Mouse (Mus musculus) neural tube, embryonic 14.5 days (tissue): ENCODE measurements around the gene Eomes. TPM values are rescaled to one million over a fixed set of nuclear protein-coding genes. Genes with fewer than 3 reads are reported as not detected.
A peak's percentile ranks its signal among the peaks of the same experiment; 100 is the strongest.

Experiments used
- ATAC-seq: fragments of 200-750 bp; cut with Nextera tagmentation; 2 replicates; pipeline ENCODE4 v1.8.0; 2017; ENCODE audit warnings: low read depth, mild to moderate bottlenecking, moderate TSS enrichment, moderate library complexity
- H3K27ac ChIP-seq: fragments of 300-500 bp; sonication (generic); 2 replicates; pipeline ENCODE4 v1.5.1; 2014; ENCODE audit warnings: low read depth, mild to moderate bottlenecking, control low read depth, low read length, moderate library complexity, mixed read lengths
- H3K27me3 ChIP-seq: fragments of 300-500 bp; sonication (generic); 2 replicates; pipeline ENCODE4 v1.6.1; 2014; ENCODE audit warnings: low read length; ENCODE audit not compliant: control insufficient read depth, insufficient read depth
- H3K36me3 ChIP-seq: fragments of 300-500 bp; sonication (generic); 2 replicates; pipeline ENCODE4 v1.6.1; 2014; ENCODE audit warnings: low read length, mixed read lengths; ENCODE audit not compliant: control insufficient read depth, insufficient read depth
- H3K4me1 ChIP-seq: fragments of 300-500 bp; sonication (generic); 2 replicates; pipeline ENCODE4 v1.6.1; 2014; ENCODE audit warnings: low read length; ENCODE audit not compliant: control insufficient read depth, insufficient read depth
- H3K4me2 ChIP-seq: fragments of 300-500 bp; sonication (generic); 2 replicates; pipeline ENCODE4 v1.6.1; 2014; ENCODE audit warnings: mild to moderate bottlenecking, low read depth, low read length, control low read depth
- H3K4me3 ChIP-seq: fragments of 300-500 bp; sonication (generic); 2 replicates; pipeline ENCODE4 v1.5.1; 2014; ENCODE audit warnings: low read depth, low read length, control low read depth, mixed read lengths
- H3K9ac ChIP-seq: fragments of 300-500 bp; sonication (generic); replicated peaks from 2 replicates; pipeline ENCODE4 v1.6.1; 2014; ENCODE audit warnings: low read depth, mild to moderate bottlenecking, control low read depth, low read length, mixed read lengths
- H3K9me3 ChIP-seq: fragments of 300-500 bp; sonication (generic); 2 replicates; pipeline ENCODE4 v1.6.1; 2016; ENCODE audit warnings: low read length; ENCODE audit not compliant: control insufficient read depth
- WGBS: fragments of 180-500 bp; shearing (Covaris S2); extraction: QIAGEN DNeasy Blood & Tissue Kit; methylation state at CpG from one replicate; pipeline ENCODE4 v1.1.7; 2014; 5-methylcytosine and 5-hydroxymethylcytosine counted together
- polyA plus RNA-seq: library from polyadenylated mRNA; unstranded; fragments of >200 nt; fragmentation: Nextera tagmentation; extraction: Ambion mirVana; gene quantifications from 2 replicates; pipeline ENCODE4 v1.2.1, GENCODE M21; 2014

Gene Eomes
- polyA plus RNA-seq, result not detected in 2 replicates

DNA sequence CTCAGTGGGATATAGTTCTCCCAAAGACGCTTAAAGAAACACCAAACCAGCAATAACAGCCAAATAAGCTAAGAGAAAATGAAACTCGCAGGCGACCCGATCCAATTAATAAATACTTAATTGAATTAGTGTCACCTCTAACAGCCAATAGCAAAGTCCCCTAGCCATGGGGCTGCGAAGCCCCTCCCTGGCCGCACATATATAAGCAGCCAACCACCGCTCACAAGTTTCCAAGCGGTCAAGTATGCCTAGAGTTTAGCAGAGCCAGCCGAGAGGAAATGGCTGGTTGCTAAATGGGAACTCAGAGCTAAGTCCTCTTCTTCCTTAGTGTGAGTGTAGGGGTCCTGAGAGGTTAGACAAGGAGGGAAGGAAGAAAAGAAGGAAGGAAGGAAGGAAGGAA, at the start of gene Eomes:
Gene Eomes (plus strand): TSS at position 252 of the 400 bp plus-strand sequence.
- Histone ChIP-seq H3K4me2 (peak within 1 kb of the TSS; percentile 37), H3K9me3 (no peaks in the 10 kb centered on the region), H3K4me3 (peak within 1 kb of the TSS; percentile 24), H3K9ac (0 out of 2 replicates have a peak within 1 kb of the TSS, but pooled peaks have one; percentile 8), H3K27ac (no peak within 1 kb of the TSS), H3K4me1 (peaks cover 13% of the 10 kb centered on the region), H3K27me3 (peaks cover 51% of the 10 kb centered on the region), H3K36me3 (no peaks in the 10 kb centered on the region)
- 0% methylated on average over 9 of the region's 9 CpGs for WGBS
- ATAC-seq, result no peak

- Histone ChIP-seq H3K4me2 (no peak overlapping the region), H3K4me3 (no peak overlapping the region), H3K36me3 (no peaks in the 10 kb centered on the region), H3K9me3 (no peaks in the 10 kb centered on the region), H3K27me3 (no peaks in the 10 kb centered on the region), H3K4me1 (no peaks in the 10 kb centered on the region), H3K27ac (no peak overlapping the region), H3K9ac (no peak overlapping the region)
- no peak for ATAC-seq
- WGBS, result 32% methylated on average over 9 of the region's 9 CpGs
Measured at GRCm38 (mm10) chr9:118444809-118445208, 33.2 kb upstream of the Eomes start.

DNA sequence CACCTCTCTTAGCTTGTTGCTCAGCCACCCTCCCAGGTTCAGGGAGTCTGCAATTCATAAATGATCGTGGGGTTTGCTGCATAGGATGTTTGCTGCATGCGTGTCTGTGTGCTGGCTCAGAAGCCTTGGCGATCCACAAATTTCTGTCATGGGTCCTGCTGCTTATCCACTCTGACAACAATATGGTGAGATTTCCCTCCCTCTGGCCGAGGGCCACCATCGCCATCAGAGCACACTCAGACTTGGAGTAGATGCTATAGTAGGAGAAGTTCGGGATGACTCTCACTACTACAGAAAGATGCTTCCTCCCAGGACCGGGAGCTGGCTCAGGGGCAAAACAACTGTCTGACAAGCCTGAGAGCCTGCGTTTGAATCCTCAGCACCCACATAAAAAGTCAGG, 28.7 kb upstream of the Eomes start:
- whole genome bisulfite sequencing, result 83% methylated on average over 8 of the region's 8 CpGs
- no peak overlapping the region for H3K9ac ChIP-seq
- no peak overlapping the region for H3K4me3 ChIP-seq
- no peak overlapping the region for H3K27ac ChIP-seq
- H3K4me1 ChIP-seq, result no peaks in the 10 kb centered on the region
- no peaks in the 10 kb centered on the region for H3K27me3 ChIP-seq
- H3K36me3 ChIP-seq, result no peaks in the 10 kb centered on the region
- ATAC-seq, result no peak
- no peak overlapping the region for H3K4me2 ChIP-seq
- no peaks in the 10 kb centered on the region for H3K9me3 ChIP-seq

DNA sequence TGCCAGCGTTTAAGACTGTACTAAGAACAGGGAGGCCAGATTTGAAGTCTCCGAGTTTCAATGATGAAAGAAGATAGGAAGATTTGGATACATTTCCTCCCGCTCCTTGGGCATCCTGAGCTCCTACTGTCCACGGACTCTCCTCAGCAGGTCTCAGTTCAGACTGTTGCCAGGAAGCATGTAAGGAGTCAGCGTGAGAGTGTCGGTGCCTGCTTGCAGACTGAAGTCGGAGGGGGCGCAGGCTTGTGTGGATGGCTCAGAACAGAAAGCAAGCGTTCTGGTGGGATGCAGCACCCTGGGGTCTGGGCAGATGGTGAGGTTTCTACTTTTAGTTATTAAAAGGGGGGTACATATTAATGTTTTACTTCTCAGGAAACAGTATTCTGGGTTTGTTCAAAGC, 24.6 kb upstream of the Eomes start:
- H3K27ac ChIP-seq, result no peak overlapping the region
- H3K9ac ChIP-seq, result no peak overlapping the region
- 50% methylated on average over 9 of the region's 9 CpGs for WGBS
- H3K27me3 ChIP-seq, result no peaks in the 10 kb centered on the region
- H3K9me3 ChIP-seq, result no peaks in the 10 kb centered on the region
- H3K36me3 ChIP-seq, result no peaks in the 10 kb centered on the region
- no peaks in the 10 kb centered on the region for H3K4me1 ChIP-seq
- H3K4me3 ChIP-seq, result no peak overlapping the region
- no peak for ATAC-seq
- H3K4me2 ChIP-seq, result no peak overlapping the region

GRCm38 (mm10) chr9:118455188-118455845, 22.7 kb upstream of the Eomes start:
- no peaks in the 10 kb centered on the region for H3K4me1 ChIP-seq
- H3K27ac ChIP-seq, result no peak overlapping the region
- no peak overlapping the region for H3K4me2 ChIP-seq
- H3K9ac ChIP-seq, result no peak overlapping the region
- ATAC-seq, result no peak
- no peak overlapping the region for H3K4me3 ChIP-seq
- no peaks in the 10 kb centered on the region for H3K9me3 ChIP-seq
- no peaks in the 10 kb centered on the region for H3K27me3 ChIP-seq
- 61% methylated on average over 9 of the region's 9 CpGs for WGBS
- H3K36me3 ChIP-seq, result no peaks in the 10 kb centered on the region

DNA sequence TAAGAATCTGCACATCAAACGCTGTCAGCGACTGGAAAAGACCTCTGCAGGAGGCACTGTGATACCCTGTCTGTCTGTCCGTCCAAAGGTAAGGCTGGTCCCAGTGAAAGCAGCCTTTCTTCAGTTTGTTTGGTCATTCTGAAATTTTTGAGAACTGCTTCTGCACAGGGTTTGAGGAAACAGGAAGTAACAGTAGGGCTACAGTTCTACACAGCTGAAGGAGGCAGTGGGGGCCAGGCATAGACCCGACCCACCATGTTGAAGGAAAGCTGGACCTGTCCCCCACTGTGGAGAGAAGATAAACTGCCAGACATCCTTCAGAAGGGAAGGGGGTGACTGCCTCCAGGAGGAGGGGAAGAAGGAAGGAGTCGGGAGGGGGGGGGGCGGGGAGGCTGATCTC, 21.6 kb upstream of the Eomes start:
- WGBS, result 35% methylated on average over 6 of the region's 6 CpGs
- ATAC-seq, result no peak

GRCm38 (mm10) chr9:118458039-118458438, 20.0 kb upstream of the Eomes start:
- no peaks in the 10 kb centered on the region for H3K27me3 ChIP-seq
- no peak overlapping the region for H3K9ac ChIP-seq
- 9% methylated on average over 5 of the region's 5 CpGs for WGBS
- no peak overlapping the region for H3K27ac ChIP-seq
- H3K4me3 ChIP-seq, result no peak overlapping the region
- H3K4me1 ChIP-seq, result no peaks in the 10 kb centered on the region
- no peaks in the 10 kb centered on the region for H3K9me3 ChIP-seq
- ATAC-seq, result no peak
- no peaks in the 10 kb centered on the region for H3K36me3 ChIP-seq
- no peak overlapping the region for H3K4me2 ChIP-seq

More for the DNA sequence above, 21.6 kb upstream of the Eomes start:
- Histone ChIP-seq H3K9me3 (no peaks in the 10 kb centered on the region), H3K4me1 (no peaks in the 10 kb centered on the region), H3K27me3 (no peaks in the 10 kb centered on the region), H3K4me3 (no peak overlapping the region), H3K4me2 (no peak overlapping the region), H3K36me3 (no peaks in the 10 kb centered on the region), H3K9ac (no peak overlapping the region), H3K27ac (no peak overlapping the region)

DNA sequence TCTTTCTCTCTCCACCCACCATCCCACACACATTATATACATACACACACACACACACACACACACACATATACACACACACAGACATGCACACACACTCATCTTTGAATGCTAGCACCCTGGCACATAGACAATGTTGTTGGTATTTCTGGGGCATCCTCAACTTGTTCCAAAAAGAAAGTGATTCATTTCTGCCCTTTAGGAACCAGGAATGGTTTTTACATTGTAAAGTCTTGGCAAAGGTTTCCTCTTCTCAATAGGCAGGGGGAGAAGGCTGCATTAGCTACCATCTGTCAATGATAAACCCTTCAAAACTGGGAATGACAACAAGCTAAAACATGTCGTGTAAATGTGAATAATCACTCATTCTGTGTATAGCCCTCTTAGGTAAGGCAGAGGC, 14.0 kb upstream of the Eomes start:
- no peak for ATAC-seq
- Histone ChIP-seq H3K27me3 (peaks cover 9% of the 10 kb centered on the region), H3K4me1 (no peaks in the 10 kb centered on the region), H3K4me2 (no peak overlapping the region), H3K9ac (no peak overlapping the region), H3K27ac (no peak overlapping the region), H3K9me3 (no peaks in the 10 kb centered on the region), H3K36me3 (no peaks in the 10 kb centered on the region), H3K4me3 (no peak overlapping the region)
- 80% methylated on average over 1 of the region's 1 CpGs for WGBS

DNA sequence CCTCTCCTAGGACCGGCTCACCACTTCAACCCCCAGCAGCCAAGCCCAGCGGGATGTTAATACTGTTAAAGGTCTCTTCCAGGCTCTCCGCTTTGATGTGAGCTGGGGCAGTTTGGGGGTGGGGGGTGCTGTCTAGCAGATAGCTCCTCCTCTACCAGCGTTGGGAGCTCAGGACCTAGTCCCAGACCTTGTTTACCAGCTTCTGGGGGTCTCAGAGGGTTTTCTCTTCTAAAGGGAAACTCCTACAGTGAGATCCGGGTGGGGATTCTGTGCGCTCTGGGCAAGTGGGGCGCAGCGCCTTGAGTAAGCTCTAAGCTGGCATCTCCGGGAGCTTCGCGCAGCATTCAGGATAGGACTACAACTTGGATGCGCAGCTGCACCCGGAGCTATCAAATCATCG, 9.7 kb upstream of the Eomes start:
- Histone ChIP-seq H3K4me3 (no peak overlapping the region), H3K9me3 (no peaks in the 10 kb centered on the region), H3K36me3 (no peaks in the 10 kb centered on the region), H3K4me2 (no peak overlapping the region), H3K27ac (no peak overlapping the region), H3K4me1 (no peaks in the 10 kb centered on the region), H3K9ac (no peak overlapping the region), H3K27me3 (peaks cover 32% of the 10 kb centered on the region)
- WGBS, result 1% methylated on average over 14 of the region's 14 CpGs
- ATAC-seq, result no peak
